8 mouse cellular contexts compared by ENCODE assay signal in the genomic region with DNA sequence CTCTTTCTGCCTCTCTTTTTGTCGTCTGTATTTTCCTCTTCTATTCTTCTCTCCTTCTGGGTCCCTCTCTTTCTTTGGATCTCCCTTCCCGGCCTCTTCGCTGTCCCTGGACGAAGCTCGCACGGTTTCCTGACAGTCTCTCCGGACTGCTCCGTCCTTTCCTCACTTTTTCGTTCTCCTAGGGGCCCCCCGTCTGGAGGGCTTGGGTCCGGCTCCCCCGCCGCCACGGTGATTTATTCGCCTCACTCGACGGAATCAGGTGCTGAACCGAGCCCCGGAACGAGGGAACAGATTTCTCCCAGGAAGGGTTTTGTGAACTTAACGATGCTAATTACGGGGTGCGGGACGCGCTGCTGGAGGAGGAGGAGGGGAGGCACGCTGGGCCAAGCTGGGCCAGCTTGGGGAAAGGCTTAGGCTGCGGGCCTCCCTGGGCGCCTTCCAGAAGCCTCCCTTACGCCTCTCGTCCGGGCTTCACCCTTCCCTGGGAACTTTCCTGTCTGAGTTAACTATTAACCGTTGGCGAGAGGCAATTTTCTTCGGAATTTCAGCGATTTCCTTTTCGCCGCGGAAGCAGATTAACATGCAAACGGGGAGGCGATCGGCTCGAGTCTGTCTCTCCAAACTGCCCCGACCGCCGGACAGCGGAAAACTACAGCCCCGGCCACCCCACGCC. TPM values are rescaled to one million over a fixed set of nuclear protein-coding genes. Genes with fewer than 3 reads are reported as not detected.
DNase-seq lines count a peak whose midpoint lies in the region; ATAC-seq lines count a peak whose summit lies in the region.

No protein-coding gene starts in this region.

- under 1% methylated on average over 48 of the region's 48 CpGs for WGBS in heart, embryonic 13.5 days
- WGBS in hindbrain, embryonic 10.5 days, result under 1% methylated on average over 48 of the region's 48 CpGs
- WGBS in neural tube, embryonic 15.5 days, result 2% methylated on average over 48 of the region's 48 CpGs

- no peak overlapping the region; the same call in 1 of the 2 replicates for H3K27ac ChIP-seq in heart, embryonic 13.5 days (replicated peaks)
- H3K27ac ChIP-seq in hindbrain, embryonic 10.5 days, result peak overlapping the region; percentile 59
- peak overlapping the region; percentile 56 for H3K27ac ChIP-seq in neural tube, embryonic 15.5 days (replicated peaks)

- H3K9me3 ChIP-seq in heart, embryonic 13.5 days, result no peaks in the 10 kb centered on the region; the same call in 1 of the 2 replicates
- 0 out of 2 replicates have a peak, but pooled peaks cover 5% of the 10 kb centered on the region for H3K9me3 ChIP-seq in hindbrain, embryonic 10.5 days
- no peaks in the 10 kb centered on the region for H3K9me3 ChIP-seq in neural tube, embryonic 15.5 days (replicated peaks)

- no peaks in the 10 kb centered on the region for H3K36me3 ChIP-seq in heart, embryonic 13.5 days
- H3K36me3 ChIP-seq in hindbrain, embryonic 10.5 days, result no peaks in the 10 kb centered on the region
- no peaks in the 10 kb centered on the region for H3K36me3 ChIP-seq in neural tube, embryonic 15.5 days

- DNase-seq in heart, adult 11 months, result no peak
- DNase-seq in hindbrain, embryonic 10.5 days (ENCODE audit: low spot score), result peak; percentile 65
- peak; percentile 81 to 89 for DNase-seq in kidney, postnatal 4 days
- DNase-seq in retina, embryonic 14.5 days (ENCODE audit: low spot score), result no peak

- H3K27me3 ChIP-seq in heart, embryonic 13.5 days (replicated peaks), result peaks cover 100% of the 10 kb centered on the region
- peaks cover 100% of the 10 kb centered on the region for H3K27me3 ChIP-seq in hindbrain, embryonic 10.5 days (ENCODE audit: insufficient read depth, poor library complexity, severe bottlenecking)
- H3K27me3 ChIP-seq in neural tube, embryonic 15.5 days (replicated peaks), result peaks cover 96% of the 10 kb centered on the region

- H3K4me2 ChIP-seq in heart, embryonic 13.5 days, result peak overlapping the region; percentile 68
- peak overlapping the region; percentile 49 for H3K4me2 ChIP-seq in neural tube, embryonic 15.5 days

- ATAC-seq in heart, embryonic 13.5 days (ENCODE audit: extremely low read depth, insufficient number of reproducible peaks, low FRiP score, low TSS enrichment), result no peak
- no peak for ATAC-seq in neural tube, embryonic 15.5 days (ENCODE audit: low FRiP score)
- no peak for ATAC-seq in megakaryocyte, adult 5-6 weeks (ENCODE audit: poor library complexity, severe bottlenecking)
- ATAC-seq in erythroblast, adult 5-6 weeks (replicated peaks; ENCODE audit: low FRiP score, poor library complexity, severe bottlenecking), result no peak

- peak overlapping the region; percentile 44 for H3K4me3 ChIP-seq in heart, embryonic 13.5 days
- peak overlapping the region; percentile 38 for H3K4me3 ChIP-seq in hindbrain, embryonic 10.5 days
- peak overlapping the region; percentile 19 for H3K4me3 ChIP-seq in neural tube, embryonic 15.5 days (replicated peaks)

- H3K4me1 ChIP-seq in heart, embryonic 13.5 days, result peaks cover 27% of the 10 kb centered on the region
- peaks cover 43% of the 10 kb centered on the region for H3K4me1 ChIP-seq in hindbrain, embryonic 10.5 days (replicated peaks)
- peaks cover 22% of the 10 kb centered on the region for H3K4me1 ChIP-seq in neural tube, embryonic 15.5 days

- H3K9ac ChIP-seq in heart, embryonic 13.5 days, result peak overlapping the region; percentile 62
- peak overlapping the region; percentile 30; the same call in 1 of the 2 replicates for H3K9ac ChIP-seq in neural tube, embryonic 15.5 days (replicated peaks)

RNA-seq across cellular contexts. Expression of gene Pax2, which starts 14.6 kb away (rescaled TPM):
- not detected in 2 replicates for polyA plus RNA-seq in heart, embryonic 13.5 days (2015; fragmentation: Nextera tagmentation; extraction: Ambion mirVana)
- polyA plus RNA-seq in hindbrain, embryonic 10.5 days (2016; fragmentation: Nextera tagmentation; extraction: Ambion mirVana), result 3.2 and 8.2 TPM in 2 replicates
- polyA plus RNA-seq in neural tube, embryonic 15.5 days (2015; fragmentation: Nextera tagmentation; extraction: Ambion mirVana), result 16.5 and 20.5 TPM in 2 replicates
- total RNA-seq in megakaryocyte, adult 5-6 weeks (2015), result not detected in 2 replicates
- not detected in 2 replicates for total RNA-seq in megakaryocyte, adult 5-6 weeks (2017)
- total RNA-seq in erythroblast, adult 5-6 weeks (2015; ENCODE audit: low replicate concordance), result not detected in 2 replicates
- not detected in 2 replicates for total RNA-seq in erythroblast, adult 5-6 weeks (2017; ENCODE audit: low replicate concordance)

Comparison
In these comparisons a context has a peak if more than half of its experiments do, and no peak if none do; other contexts are left out.
1. DNase-seq: peak in hindbrain, embryonic 10.5 days (single experiment) and kidney, postnatal 4 days (2 of 2); none in heart, adult 11 months (single experiment) and retina, embryonic 14.5 days (single experiment).
2. Peak in every context shown above with its lines, with median percentiles within 50 percentile points of each other: H3K4me3 ChIP-seq.